Mouse (Mus musculus) MEL (cell line): Measurements from ENCODE around the gene Dntt.

Experiments
- CTCF ChIP-seq, 3 experiments: IDR thresholded peaks in 2 of 3; conservative IDR thresholded peaks in 1 of 3; 2 replicates each; pipeline ENCODE4 v1.5.1; 2011 to 2012; ENCODE audit warnings: low read length in 3 of 3, low read depth in 2 of 3, mild to moderate bottlenecking in 2 of 3, improper control_type of control experiment in 1 of 3, inconsistent platforms in 1 of 3, mixed read lengths in 1 of 3, moderate library complexity in 1 of 3; ENCODE audit not compliant: control insufficient read depth in 1 of 3, insufficient read depth in 1 of 3, poor library complexity in 1 of 3, severe bottlenecking in 1 of 3
- E2F4 ChIP-seq: IDR thresholded peaks from 2 replicates; pipeline ENCODE4 v1.6.1; 2011; ENCODE audit warnings: low read depth, low read length, improper control_type of control experiment, borderline replicate concordance
- GABPA ChIP-seq: IDR thresholded peaks from 2 replicates; pipeline ENCODE4 v1.6.1; 2012; ENCODE audit warnings: low read depth, mild to moderate bottlenecking, inconsistent platforms, low read length, improper control_type of control experiment, moderate library complexity
- HCFC1 ChIP-seq: IDR thresholded peaks from 2 replicates; pipeline ENCODE4 v1.6.1; 2012; ENCODE audit warnings: low read depth, mild to moderate bottlenecking, inconsistent platforms, low read length, improper control_type of control experiment, moderate library complexity
- KAT2A ChIP-seq: conservative IDR thresholded peaks from 2 replicates; pipeline ENCODE4 v1.6.1; 2012; ENCODE audit warnings: low read depth, low read length, improper control_type of control experiment, inconsistent platforms
- MAFK ChIP-seq: IDR thresholded peaks from 2 replicates; pipeline ENCODE4 v1.6.1; 2011; ENCODE audit warnings: low read depth, mild to moderate bottlenecking, low read length, improper control_type of control experiment, borderline replicate concordance
- NRF1 ChIP-seq: IDR thresholded peaks from 2 replicates; pipeline ENCODE4 v1.6.1; 2014; ENCODE audit warnings: low read depth, mild to moderate bottlenecking, inconsistent platforms, low read length, improper control_type of control experiment, moderate library complexity; ENCODE audit not compliant: poor library complexity, insufficient read depth, severe bottlenecking
- POLR2A ChIP-seq, 2 experiments: IDR thresholded peaks; 2 replicates each; pipeline ENCODE4 v1.6.1; 2011 to 2012; ENCODE audit warnings: low read length in 2 of 2, mild to moderate bottlenecking in 2 of 2, control low read depth in 1 of 2, improper control_type of control experiment in 1 of 2, low read depth in 1 of 2, moderate library complexity in 1 of 2; ENCODE audit not compliant: control insufficient read depth in 1 of 2, insufficient read depth in 1 of 2, poor library complexity in 1 of 2
- POLR2AphosphoS2 ChIP-seq: IDR thresholded peaks from 2 replicates; pipeline ENCODE4 v1.6.1; 2011; ENCODE audit warnings: low read length, improper control_type of control experiment
- USF1 ChIP-seq: IDR thresholded peaks from 2 replicates; pipeline ENCODE4 v1.6.1; 2014; ENCODE audit warnings: low read depth, mild to moderate bottlenecking, inconsistent platforms, low read length, improper control_type of control experiment, moderate library complexity
- ZNF384 ChIP-seq: IDR thresholded peaks from 2 replicates; pipeline ENCODE4 v1.6.1; 2012; ENCODE audit warnings: low read depth, mild to moderate bottlenecking, inconsistent platforms, low read length, improper control_type of control experiment

- TF ChIP-seq USF1 (no peak), CTCF (IDR thresholded peaks at IDR 0.05 in 2 of 3, conservative IDR thresholded peaks at IDR 0.05 in 1 of 3; ENCODE audit: control insufficient read depth in 1 of 3, insufficient read depth in 1 of 3, low read depth in 2 of 3, low read length in 3 of 3, poor library complexity in 1 of 3, severe bottlenecking in 1 of 3) (peak in 2 of 3 experiments; percentile 94 to 100; a peak in 5 of 6 replicates), POLR2AphosphoS2 (no peak), KAT2A (no peak), MAFK (no peak), E2F4 (no peak), ZNF384 (no peak), HCFC1 (no peak), NRF1 (no peak), POLR2A (IDR thresholded peaks at IDR 0.05; ENCODE audit: control insufficient read depth in 1 of 2, insufficient read depth in 1 of 2, low read depth in 1 of 2, low read length in 2 of 2, poor library complexity in 1 of 2) (no peak), GABPA (no peak)
Observed at GRCm38 (mm10) chr19:41071500-41071899, 42.4 kb downstream of the Dntt start.
